Mouse (Mus musculus) liver, adult 2 months (tissue): Measurements from ENCODE around the gene Kcnj12. TPM values are rescaled to one million over a fixed set of nuclear protein-coding genes. Genes with fewer than 3 reads are reported as not detected.

Experiments
- DNase-seq: peaks from one replicate; pipeline ENCODE4 v3.0.0-alpha.2; 2011; ENCODE audit warnings: low read depth, low spot score; ENCODE audit errors: extremely low read depth
- H3K27ac ChIP-seq: fragments of 200-500 bp; replicated peaks from 2 replicates; pipeline ENCODE4 v1.5.1; 2012; ENCODE audit warnings: low read depth, mild to moderate bottlenecking, control low read depth, inconsistent platforms, low read length; ENCODE audit not compliant: insufficient read depth
- H3K27me3 ChIP-seq: fragments of 200-500 bp; 2 replicates; pipeline ENCODE4 v1.6.1; 2012; ENCODE audit warnings: mild to moderate bottlenecking, moderate library complexity, low read length, inconsistent platforms; ENCODE audit not compliant: control insufficient read depth, insufficient read depth
- H3K36me3 ChIP-seq: fragments of 200-500 bp; 2 replicates; pipeline ENCODE4 v1.6.1; 2012; ENCODE audit warnings: low read length, inconsistent platforms; ENCODE audit not compliant: control insufficient read depth, insufficient read depth
- H3K4me1 ChIP-seq: fragments of 200-500 bp; 2 replicates; pipeline ENCODE4 v1.6.1; 2011; ENCODE audit warnings: low read length; ENCODE audit not compliant: control insufficient read depth, insufficient read depth
- H3K4me3 ChIP-seq: fragments of 200-500 bp; 2 replicates; pipeline ENCODE4 v1.5.1; 2011; ENCODE audit warnings: low read depth, mild to moderate bottlenecking, control low read depth, low read length, moderate library complexity; ENCODE audit not compliant: insufficient read depth
- H3K79me2 ChIP-seq: fragments of 200-500 bp; 2 replicates; pipeline ENCODE4 v1.6.1; 2012; ENCODE audit warnings: inconsistent platforms, mild to moderate bottlenecking, low read length, moderate library complexity; ENCODE audit not compliant: control insufficient read depth, insufficient read depth
- H3K9ac ChIP-seq: fragments of 200-500 bp; 2 replicates; pipeline ENCODE4 v1.6.1; 2012; ENCODE audit warnings: low read depth, mild to moderate bottlenecking, control low read depth, inconsistent platforms, low read length
- CTCF ChIP-seq: fragments of 200-500 bp; IDR thresholded peaks from 2 replicates; pipeline ENCODE4 v1.5.1; 2011; ENCODE audit warnings: low read depth, low read length, control low read depth
- POLR2A ChIP-seq: fragments of 200-500 bp; IDR thresholded peaks from 2 replicates; pipeline ENCODE4 v1.6.1; 2011; ENCODE audit warnings: low read length, control low read depth; ENCODE audit not compliant: insufficient read depth; ENCODE audit errors: extremely low read depth
- WGBS: fragments of 180-500 bp; shearing (Covaris S2); methylation state at CpG from one replicate; pipeline ENCODE4 v1.1.7; 2018; 5-methylcytosine and 5-hydroxymethylcytosine counted together
- polyA plus RNA-seq: library from polyadenylated mRNA; depleted of rRNA; stranded (reverse); fragments of >200 nt; gene quantifications from 2 replicates; pipeline ENCODE4 v1.2.3, GENCODE M21; 2012
- total RNA-seq: library from RNA; depleted of rRNA; stranded (reverse); fragments of >200 nt; gene quantifications from 2 replicates; pipeline ENCODE4 v1.2.3, GENCODE M21; 2014

Kcnj12 gene
- total and polyA plus RNA-seq, 2 experiments = not detected

GRCm38 (mm10) chr11:61031658-61032445 is 9.5 kb downstream of the Kcnj12 start:
- DNase-seq = no peak
- 81% methylated on average over 5 of the region's 5 CpGs for WGBS
- H3K79me2 ChIP-seq = no peaks in the 10 kb centered on the region
- H3K9ac ChIP-seq = no peak overlapping the region
- no peak overlapping the region for H3K27ac ChIP-seq
- H3K27me3 ChIP-seq = no peaks in the 10 kb centered on the region
- TF ChIP-seq CTCF (no peak), POLR2A (no peak)
- no peaks in the 10 kb centered on the region for H3K36me3 ChIP-seq
- H3K4me3 ChIP-seq = no peak overlapping the region
- H3K4me1 ChIP-seq = no peaks in the 10 kb centered on the region

- Histone ChIP-seq H3K79me2 (no peaks in the 10 kb centered on the region), H3K4me1 (no peaks in the 10 kb centered on the region), H3K4me3 (no peak overlapping the region), H3K9ac (no peak overlapping the region), H3K27me3 (no peaks in the 10 kb centered on the region), H3K27ac (no peak overlapping the region), H3K36me3 (no peaks in the 10 kb centered on the region)
- WGBS = 88% methylated on average over 7 of the region's 7 CpGs
- TF ChIP-seq CTCF (no peak), POLR2A (no peak)
- DNase-seq = no peak
These were observed 10.1 kb downstream of the Kcnj12 start for GRCm38 (mm10) chr11:61032481-61032880.

GRCm38 (mm10) chr11:61033160-61033559 is 10.8 kb downstream of the Kcnj12 start:
- Histone ChIP-seq H3K27me3 (no peaks in the 10 kb centered on the region), H3K9ac (no peak overlapping the region), H3K36me3 (no peaks in the 10 kb centered on the region), H3K27ac (no peak overlapping the region), H3K4me1 (no peaks in the 10 kb centered on the region), H3K79me2 (no peaks in the 10 kb centered on the region), H3K4me3 (no peak overlapping the region)
- DNase-seq = no peak
- WGBS = 83% methylated on average over 5 of the region's 5 CpGs
- TF ChIP-seq CTCF (no peak), POLR2A (no peak)

- H3K4me1 ChIP-seq = no peaks in the 10 kb centered on the region
- 93% methylated on average over 9 of the region's 9 CpGs for WGBS
These were observed 14.3 kb downstream of the Kcnj12 start for GRCm38 (mm10) chr11:61036639-61037038.

GRCm38 (mm10) chr11:61038277-61038782 is 16.0 kb downstream of the Kcnj12 start:
- no peaks in the 10 kb centered on the region for H3K79me2 ChIP-seq
- no peaks in the 10 kb centered on the region for H3K4me1 ChIP-seq
- no peak overlapping the region for H3K9ac ChIP-seq
- TF ChIP-seq CTCF (no peak), POLR2A (no peak)
- 90% methylated on average over 9 of the region's 9 CpGs for WGBS
- no peak overlapping the region for H3K27ac ChIP-seq
- no peak for DNase-seq
- H3K4me3 ChIP-seq = no peak overlapping the region
- no peaks in the 10 kb centered on the region for H3K36me3 ChIP-seq
- no peaks in the 10 kb centered on the region for H3K27me3 ChIP-seq

More at GRCm38 (mm10) chr11:61036639-61037038, 14.3 kb downstream of the Kcnj12 start:
- TF ChIP-seq CTCF = no peak
- TF ChIP-seq POLR2A = no peak
- DNase-seq = no peak
- H3K27ac ChIP-seq = no peak overlapping the region
- H3K9ac ChIP-seq = no peak overlapping the region
- H3K27me3 ChIP-seq = no peaks in the 10 kb centered on the region
- no peaks in the 10 kb centered on the region for H3K79me2 ChIP-seq
- H3K36me3 ChIP-seq = no peaks in the 10 kb centered on the region
- H3K4me3 ChIP-seq = no peak overlapping the region
